Mouse (Mus musculus) ES-Bruce4 (cell line): ENCODE results near the gene Schip1.

Experiments used
- CTCF ChIP-seq: IDR thresholded peaks from one replicate; pipeline ENCODE4 v1.8.1; 2011; ENCODE audit warnings: low read depth, low read length
- POLR2A ChIP-seq: IDR thresholded peaks from one replicate; pipeline ENCODE4 v1.8.1; 2011; ENCODE audit warnings: low read length; ENCODE audit not compliant: insufficient read depth

DNA sequence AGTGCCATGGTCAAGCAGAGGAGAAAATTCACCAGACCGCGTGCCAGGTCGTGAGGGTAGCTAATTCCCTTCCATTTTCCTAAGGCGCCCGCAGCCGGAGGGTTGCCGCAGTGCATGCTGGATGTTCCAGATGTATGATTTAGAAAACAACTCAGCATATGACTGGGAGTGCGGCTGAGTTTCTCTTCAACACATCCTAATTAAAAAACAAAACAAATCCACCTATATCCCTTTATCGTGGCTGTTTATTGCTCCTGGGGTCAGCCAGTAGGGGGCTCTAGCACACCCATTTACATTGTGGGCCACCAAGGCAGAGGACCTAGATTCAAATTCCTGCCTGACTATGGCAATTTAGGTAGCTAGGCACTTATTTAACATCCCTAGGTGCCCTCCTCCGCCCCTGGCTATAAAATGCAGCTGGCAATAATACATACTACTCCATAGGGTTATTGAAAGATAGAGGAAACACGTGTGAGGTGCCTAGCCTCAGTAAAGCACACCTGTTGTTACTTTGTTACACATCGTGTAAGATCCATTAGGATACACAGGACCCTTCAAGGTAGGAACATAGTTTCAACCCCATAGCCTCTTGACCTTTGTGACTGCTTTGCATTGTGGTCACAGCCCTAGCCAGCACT lies 517.6 kb downstream of the Schip1 start:
- peak; percentile 36 for TF ChIP-seq CTCF
- no peak for TF ChIP-seq POLR2A
